Mouse (Mus musculus): ENCODE measurements around the gene Gm13305.
"Not testable (repeated sequence)": the region's sequence is repeated elsewhere in the genome, so short reads cannot be mapped to it uniquely, and the experiment has no call there.

DNA sequence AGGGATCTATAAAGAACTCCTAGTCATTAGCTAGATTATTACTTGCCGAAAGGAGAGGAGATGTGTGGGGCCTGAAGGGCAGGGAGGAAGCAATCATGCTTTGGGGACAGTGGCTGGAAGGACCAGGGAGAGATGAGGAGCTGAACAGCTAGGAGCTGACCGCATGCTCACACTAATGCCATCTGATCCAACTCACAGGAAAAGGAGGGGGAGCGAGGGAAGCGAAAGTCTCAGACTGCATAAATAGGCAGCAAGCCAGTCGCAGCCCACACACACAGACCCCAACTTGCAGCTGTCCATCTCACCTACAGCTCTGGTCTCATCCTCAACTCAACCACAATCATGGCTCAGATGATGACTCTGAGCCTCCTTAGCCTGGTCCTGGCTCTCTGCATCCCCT is 53.9 kb downstream of the Gm13305 start, which contains the start of gene Gm13304:
- TF ChIP-seq CTCF (IDR thresholded peaks at IDR 0.05; ENCODE audit: low read depth, low read length); POLR2A (IDR thresholded peaks at IDR 0.05; ENCODE audit: extremely low read depth, insufficient read depth, low read length): not testable (repeated sequence)

Measured in liver, adult 2 months (tissue).